Mouse (Mus musculus) cerebellum, adult 2 months (tissue): ENCODE data around the gene Zfp462. TPM values are rescaled to one million over a fixed set of nuclear protein-coding genes. Genes with fewer than 3 reads are reported as not detected.

Experiments
- DNase-seq, 2 experiments: peaks; one replicate each; pipeline ENCODE4 v3.0.0; 2021
- H3K27ac ChIP-seq: fragments of 200-500 bp; 2 replicates; pipeline ENCODE4 v1.5.1; 2012; ENCODE audit warnings: low read length, control low read depth, inconsistent platforms; ENCODE audit not compliant: insufficient read depth
- H3K27me3 ChIP-seq: fragments of 200-500 bp; 2 replicates; pipeline ENCODE4 v1.6.1; 2012; ENCODE audit warnings: inconsistent platforms, mild to moderate bottlenecking, low read length, moderate library complexity; ENCODE audit not compliant: control insufficient read depth, insufficient read depth
- H3K4me1 ChIP-seq: fragments of 200-500 bp; 2 replicates; pipeline ENCODE4 v1.6.1; 2011; ENCODE audit warnings: low read length; ENCODE audit not compliant: control insufficient read depth, insufficient read depth
- H3K4me3 ChIP-seq: fragments of 200-500 bp; replicated peaks from 2 replicates; pipeline ENCODE3; 2011; ENCODE audit warnings: mild to moderate bottlenecking, low read depth, low read length, control low read depth; ENCODE audit not compliant: insufficient read depth
- CTCF ChIP-seq: fragments of 200-500 bp; IDR thresholded peaks from 2 replicates; pipeline ENCODE4 v1.5.1; 2011; ENCODE audit warnings: low read depth, mild to moderate bottlenecking, control low read depth, low read length, moderate library complexity, borderline replicate concordance; ENCODE audit not compliant: insufficient read depth
- POLR2A ChIP-seq: fragments of 200-500 bp; IDR thresholded peaks from 2 replicates; pipeline ENCODE4 v1.6.1; 2011; ENCODE audit warnings: low read length, control low read depth, borderline replicate concordance; ENCODE audit not compliant: insufficient read depth
- WGBS: fragments of 180-500 bp; shearing (Covaris S2); methylation state at CpG from one replicate; pipeline ENCODE4 v1.1.7; 2018; 5-methylcytosine and 5-hydroxymethylcytosine counted together
- polyA plus RNA-seq: library from polyadenylated mRNA; depleted of rRNA; stranded (reverse); fragments of >200 nt; gene quantifications from 2 replicates; pipeline ENCODE4 v1.2.3, GENCODE M21; 2012

Gene Zfp462
- polyA plus RNA-seq, 1 experiment, result 15.9 TPM

- Histone ChIP-seq H3K4me1 (no peaks in the 10 kb centered on the region), H3K27ac (no peak overlapping the region), H3K4me3 (no peak overlapping the region), H3K27me3 (no peaks in the 10 kb centered on the region)
- 88% methylated on average over 2 of the region's 2 CpGs for WGBS
- TF ChIP-seq POLR2A, result no peak
- no peak for DNase-seq
These were observed 156.0 kb downstream of the Zfp462 start for GRCm38 (mm10) chr4:55100851-55101250.

GRCm38 (mm10) chr4:55101601-55102000, 156.8 kb downstream of the Zfp462 start:
- Histone ChIP-seq H3K27me3 (no peaks in the 10 kb centered on the region), H3K4me3 (no peak overlapping the region), H3K27ac (no peak overlapping the region), H3K4me1 (no peaks in the 10 kb centered on the region)
- WGBS, result 93% methylated on average over 9 of the region's 9 CpGs
- TF ChIP-seq CTCF (no peak), POLR2A (no peak)
- no peak for DNase-seq

GRCm38 (mm10) chr4:55102382-55102781, 157.5 kb downstream of the Zfp462 start:
- DNase-seq, result no peak
- 89% methylated on average over 3 of the region's 3 CpGs for WGBS
- H3K4me3 ChIP-seq, result no peak overlapping the region
- H3K27ac ChIP-seq, result no peak overlapping the region
- no peaks in the 10 kb centered on the region for H3K27me3 ChIP-seq
- no peaks in the 10 kb centered on the region for H3K4me1 ChIP-seq
- no peak for TF ChIP-seq CTCF
- no peak for TF ChIP-seq POLR2A

- H3K4me1 ChIP-seq, result no peaks in the 10 kb centered on the region
- no peak overlapping the region for H3K27ac ChIP-seq
- no peaks in the 10 kb centered on the region for H3K27me3 ChIP-seq
- no peak for DNase-seq
- no peak overlapping the region for H3K4me3 ChIP-seq
- TF ChIP-seq CTCF (no peak), POLR2A (no peak)
- WGBS, result 93% methylated on average over 3 of the region's 3 CpGs
These were observed 158.7 kb downstream of the Zfp462 start for GRCm38 (mm10) chr4:55103575-55103974.

DNA sequence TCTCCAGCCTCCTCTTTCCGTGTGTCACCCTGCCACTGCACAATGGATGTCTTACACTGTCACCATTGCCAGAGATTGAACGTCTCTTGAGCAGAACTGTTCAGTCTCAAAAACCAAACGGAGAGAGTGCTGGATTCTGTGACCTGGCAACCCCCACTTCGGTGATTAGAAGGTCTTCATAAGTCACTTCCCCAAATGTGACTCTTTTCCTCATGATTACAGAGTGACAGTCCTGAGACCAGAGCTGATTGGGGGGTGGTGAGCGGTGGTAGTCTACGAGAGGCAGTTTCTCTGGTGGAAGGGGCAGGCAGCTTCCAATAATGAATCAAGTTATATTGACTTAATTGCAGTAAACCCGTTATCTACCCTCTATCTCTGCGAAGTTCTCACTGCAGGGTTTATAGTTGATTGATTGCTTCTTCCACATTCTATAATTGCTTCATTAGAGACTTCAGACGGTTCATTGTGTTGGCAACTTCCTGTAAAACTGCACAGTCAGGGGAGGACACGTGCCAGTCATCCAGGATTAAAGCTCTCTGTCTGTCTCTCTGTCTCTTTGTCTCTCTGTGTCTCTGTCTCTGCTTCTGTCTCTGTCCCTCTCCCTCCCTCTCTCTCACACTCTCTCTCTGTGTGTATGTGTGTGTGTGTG, 173.1 kb downstream of the Zfp462 start:
- TF ChIP-seq CTCF, result no peak
- TF ChIP-seq POLR2A, result no peak
- no peak overlapping the region for H3K4me3 ChIP-seq
- WGBS, result 82% methylated on average over 10 of the region's 10 CpGs
- H3K27me3 ChIP-seq, result no peaks in the 10 kb centered on the region
- peaks cover 3% of the 10 kb centered on the region for H3K4me1 ChIP-seq
- no peak overlapping the region for H3K27ac ChIP-seq
- DNase-seq, result no peak

GRCm38 (mm10) chr4:55121126-55121525, 176.3 kb downstream of the Zfp462 start:
- Histone ChIP-seq H3K4me3 (no peak overlapping the region), H3K27ac (no peak overlapping the region), H3K27me3 (no peaks in the 10 kb centered on the region), H3K4me1 (peaks cover 5% of the 10 kb centered on the region)
- 91% methylated on average over 2 of the region's 2 CpGs for WGBS
- no peak for TF ChIP-seq CTCF
- no peak for TF ChIP-seq POLR2A
- DNase-seq, result no peak

- DNase-seq, result peak; percentile 95 to 96
- WGBS, result 2% methylated on average over 6 of the region's 6 CpGs
- Histone ChIP-seq H3K4me1 (peaks cover 5% of the 10 kb centered on the region), H3K4me3 (no peak overlapping the region), H3K27me3 (no peaks in the 10 kb centered on the region), H3K27ac (no peak overlapping the region)
- TF ChIP-seq CTCF (peak; percentile 43), POLR2A (no peak)
These were observed 177.1 kb downstream of the Zfp462 start for GRCm38 (mm10) chr4:55121952-55122351.

DNA sequence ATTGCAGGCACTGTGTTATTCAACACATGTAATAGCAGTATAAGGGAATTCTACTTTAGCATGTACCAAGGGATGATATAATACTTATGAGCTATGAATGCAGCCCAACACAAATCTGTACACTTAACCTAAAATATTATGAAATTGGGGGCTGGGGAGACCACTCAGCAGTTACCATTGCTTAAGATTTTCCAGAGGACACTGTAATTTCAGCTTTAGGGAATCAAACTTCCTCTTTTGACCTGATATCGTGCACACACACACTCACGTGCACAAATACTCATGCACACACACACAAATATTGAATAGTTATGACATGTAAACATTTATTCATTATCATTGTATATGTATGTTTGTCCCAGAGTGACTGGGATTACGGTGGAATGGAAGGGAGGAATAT, 179.3 kb downstream of the Zfp462 start:
- DNase-seq, result no peak
- H3K27ac ChIP-seq, result no peak overlapping the region
- H3K27me3 ChIP-seq, result no peaks in the 10 kb centered on the region; the same call in 1 of the 2 replicates
- 98% methylated on average over 3 of the region's 3 CpGs for WGBS
- H3K4me3 ChIP-seq, result no peak overlapping the region
- H3K4me1 ChIP-seq, result peaks cover 5% of the 10 kb centered on the region
- TF ChIP-seq POLR2A, result no peak
- TF ChIP-seq CTCF, result no peak
